Mouse (Mus musculus): ENCODE data around the gene Zfp629. TPM values are rescaled to one million over a fixed set of nuclear protein-coding genes. Genes with fewer than 3 reads are reported as not detected.

The Zfp629 gene
- polyA plus RNA-seq, 1 experiment from 2014 or later: 9.8 TPM

- Histone ChIP-seq H3K27ac (ENCODE audit: low read depth, low read length) (peak overlapping the region; percentile 67), H3K9ac (ENCODE audit: low read depth, low read length) (peak overlapping the region; percentile 80), H3K9me3 (ENCODE audit: control insufficient read depth, low read length) (no peaks in the 10 kb centered on the region), H3K4me3 (ENCODE audit: low read depth, low read length) (peak overlapping the region; percentile 90), H3K4me1 (replicated peaks; ENCODE audit: control insufficient read depth, insufficient read depth, low read length) (peaks cover 10% of the 10 kb centered on the region), H3K36me3 (ENCODE audit: control insufficient read depth, insufficient read depth, low read length) (peaks cover 6% of the 10 kb centered on the region; the same call in 1 of the 2 replicates), H3K4me2 (peak overlapping the region; percentile 84), H3K27me3 (replicated peaks; ENCODE audit: control insufficient read depth, insufficient read depth, low read length) (no peaks in the 10 kb centered on the region)
- DNase-seq (ENCODE audit: low spot score) (no peak), ATAC-seq (replicated peaks; ENCODE audit: low FRiP score) (peak; percentile 58)
- WGBS: 1% methylated on average over 27 of the region's 28 CpGs
These were observed 42.0 kb downstream of the Zfp629 start for GRCm38 (mm10) chr7:127573503-127574008.

GRCm38 (mm10) chr7:127572895-127573471 is 42.6 kb downstream of the Zfp629 start, which contains the start of gene Phkg2:
Gene Phkg2 (plus strand): TSS chr7:127573340.
- ATAC-seq (replicated peaks; ENCODE audit: low FRiP score) (peak; percentile 99), DNase-seq (ENCODE audit: low spot score) (peak; percentile 83)
- WGBS: under 1% methylated on average over 17 of the region's 17 CpGs
- peak within 1 kb of the TSS; percentile 84 for H3K4me2 ChIP-seq
- H3K9ac ChIP-seq (ENCODE audit: low read depth, low read length): peak within 1 kb of the TSS; percentile 80
- peaks cover 6% of the 10 kb centered on the region; the same call in 1 of the 2 replicates for H3K36me3 ChIP-seq (ENCODE audit: control insufficient read depth, insufficient read depth, low read length)
- no peaks in the 10 kb centered on the region for H3K27me3 ChIP-seq (replicated peaks; ENCODE audit: control insufficient read depth, insufficient read depth, low read length)
- peak within 1 kb of the TSS; percentile 90 for H3K4me3 ChIP-seq (ENCODE audit: low read depth, low read length)
- no peaks in the 10 kb centered on the region for H3K9me3 ChIP-seq (ENCODE audit: control insufficient read depth, low read length)
- peaks cover 10% of the 10 kb centered on the region for H3K4me1 ChIP-seq (replicated peaks; ENCODE audit: control insufficient read depth, insufficient read depth, low read length)
- H3K27ac ChIP-seq (ENCODE audit: low read depth, low read length): peak within 1 kb of the TSS; percentile 67

GRCm38 (mm10) chr7:127564381-127565150 is 51.0 kb downstream of the Zfp629 start:
- H3K4me2 ChIP-seq: no peak overlapping the region
- no peaks in the 10 kb centered on the region for H3K4me1 ChIP-seq (replicated peaks; ENCODE audit: control insufficient read depth, insufficient read depth, low read length)
- no peak overlapping the region for H3K27ac ChIP-seq (ENCODE audit: low read depth, low read length)
- peaks cover 38% of the 10 kb centered on the region for H3K36me3 ChIP-seq (ENCODE audit: control insufficient read depth, insufficient read depth, low read length)
- no peaks in the 10 kb centered on the region for H3K9me3 ChIP-seq (ENCODE audit: control insufficient read depth, low read length)
- H3K4me3 ChIP-seq (ENCODE audit: low read depth, low read length): no peak overlapping the region
- 90% methylated on average over 6 of the region's 6 CpGs for WGBS
- ATAC-seq (replicated peaks; ENCODE audit: low FRiP score): no peak
- no peak for DNase-seq (ENCODE audit: low spot score)
- H3K9ac ChIP-seq (ENCODE audit: low read depth, low read length): no peak overlapping the region
- no peaks in the 10 kb centered on the region for H3K27me3 ChIP-seq (replicated peaks; ENCODE audit: control insufficient read depth, insufficient read depth, low read length)

- no peak for ATAC-seq (replicated peaks; ENCODE audit: low FRiP score)
- Histone ChIP-seq H3K36me3 (ENCODE audit: control insufficient read depth, insufficient read depth, low read length) (peaks cover 57% of the 10 kb centered on the region), H3K4me2 (no peak within 1 kb of the TSS), H3K27me3 (replicated peaks; ENCODE audit: control insufficient read depth, insufficient read depth, low read length) (no peaks in the 10 kb centered on the region), H3K27ac (ENCODE audit: low read depth, low read length) (no peak within 1 kb of the TSS), H3K9me3 (ENCODE audit: control insufficient read depth, low read length) (no peaks in the 10 kb centered on the region), H3K4me1 (replicated peaks; ENCODE audit: control insufficient read depth, insufficient read depth, low read length) (no peaks in the 10 kb centered on the region), H3K4me3 (ENCODE audit: low read depth, low read length) (no peak within 1 kb of the TSS), H3K9ac (ENCODE audit: low read depth, low read length) (no peak within 1 kb of the TSS)
- DNase-seq (ENCODE audit: low spot score): no peak
- WGBS: 85% methylated on average over 5 of the region's 5 CpGs
These were observed 54.2 kb downstream of the Zfp629 start, which contains the start of gene Tmem265 for GRCm38 (mm10) chr7:127561340-127561858. Gene Tmem265 (plus strand): TSS chr7:127561390.

GRCm38 (mm10) chr7:127560580-127560979 is 55.0 kb downstream of the Zfp629 start:
- Histone ChIP-seq H3K9ac (ENCODE audit: low read depth, low read length) (no peak overlapping the region), H3K4me2 (no peak overlapping the region), H3K27ac (ENCODE audit: low read depth, low read length) (no peak overlapping the region), H3K36me3 (ENCODE audit: control insufficient read depth, insufficient read depth, low read length) (peaks cover 58% of the 10 kb centered on the region), H3K4me3 (ENCODE audit: low read depth, low read length) (no peak overlapping the region), H3K9me3 (ENCODE audit: control insufficient read depth, low read length) (no peaks in the 10 kb centered on the region), H3K27me3 (replicated peaks; ENCODE audit: control insufficient read depth, insufficient read depth, low read length) (no peaks in the 10 kb centered on the region), H3K4me1 (replicated peaks; ENCODE audit: control insufficient read depth, insufficient read depth, low read length) (no peaks in the 10 kb centered on the region)
- DNase-seq (ENCODE audit: low spot score): no peak
- no peak for ATAC-seq (replicated peaks; ENCODE audit: low FRiP score)
- 94% methylated on average over 11 of the region's 11 CpGs for WGBS

Other genes with a start within 250 kb of the Zfp629 start
- 4.9 and 5.8 TPM in 2 replicates for gene Zfp747, start 239.7 kb downstream of the Zfp629 start, polyA plus RNA-seq (2014; fragmentation: Nextera tagmentation; extraction: Ambion mirVana)
- 2.4 and 3.0 TPM in 2 replicates for gene 9130019O22Rik, start 228.6 kb downstream of the Zfp629 start, polyA plus RNA-seq (2014; fragmentation: Nextera tagmentation; extraction: Ambion mirVana)
- gene E430018J23Rik, start 222.2 kb downstream of the Zfp629 start, polyA plus RNA-seq (2014; fragmentation: Nextera tagmentation; extraction: Ambion mirVana): 3.3 and 4.2 TPM in 2 replicates
- gene Zfp764, start 209.0 kb downstream of the Zfp629 start, polyA plus RNA-seq (2014; fragmentation: Nextera tagmentation; extraction: Ambion mirVana): 4.6 and 4.8 TPM in 2 replicates
- 18.7 and 19.5 TPM in 2 replicates for gene Zfp688, start 193.7 kb downstream of the Zfp629 start, polyA plus RNA-seq (2014; fragmentation: Nextera tagmentation; extraction: Ambion mirVana)
- 4.5 and 5.3 TPM in 2 replicates for gene Zfp689, start 166.6 kb downstream of the Zfp629 start, polyA plus RNA-seq (2014; fragmentation: Nextera tagmentation; extraction: Ambion mirVana)
- gene Prr14, start 156.2 kb downstream of the Zfp629 start, polyA plus RNA-seq (2014; fragmentation: Nextera tagmentation; extraction: Ambion mirVana): 39.0 and 40.6 TPM in 2 replicates
- 8.9 and 12.4 TPM in 2 replicates for gene Fbrs, start 136.6 kb downstream of the Zfp629 start, polyA plus RNA-seq (2014; fragmentation: Nextera tagmentation; extraction: Ambion mirVana)
- 40.3 and 45.5 TPM in 2 replicates for gene Srcap, start 103.8 kb downstream of the Zfp629 start, polyA plus RNA-seq (2014; fragmentation: Nextera tagmentation; extraction: Ambion mirVana)
- 13.0 and 16.1 TPM in 2 replicates for gene Gm42715, start 96.2 kb downstream of the Zfp629 start, polyA plus RNA-seq (2014; fragmentation: Nextera tagmentation; extraction: Ambion mirVana)
- 6.9 and 11.1 TPM in 2 replicates for gene Tmem265, start 54.4 kb downstream of the Zfp629 start, polyA plus RNA-seq (2014; fragmentation: Nextera tagmentation; extraction: Ambion mirVana)
- 41.6 and 41.7 TPM in 2 replicates for gene Phkg2, start 42.5 kb downstream of the Zfp629 start, polyA plus RNA-seq (2014; fragmentation: Nextera tagmentation; extraction: Ambion mirVana)
- 5.4 and 6.2 TPM in 2 replicates for gene Ccdc189, start 27.2 kb downstream of the Zfp629 start, polyA plus RNA-seq (2014; fragmentation: Nextera tagmentation; extraction: Ambion mirVana)
- 44.1 and 49.0 TPM in 2 replicates for gene Rnf40, start 27.0 kb downstream of the Zfp629 start, polyA plus RNA-seq (2014; fragmentation: Nextera tagmentation; extraction: Ambion mirVana)
- 46.8 and 50.7 TPM in 2 replicates for gene Bcl7c, start 93.1 kb upstream of the Zfp629 start, polyA plus RNA-seq (2014; fragmentation: Nextera tagmentation; extraction: Ambion mirVana)
- 5.5 and 5.8 TPM in 2 replicates for gene Ctf1, start 96.9 kb upstream of the Zfp629 start, polyA plus RNA-seq (2014; fragmentation: Nextera tagmentation; extraction: Ambion mirVana)
- gene Ctf2, start 116.4 kb upstream of the Zfp629 start, polyA plus RNA-seq (2014; fragmentation: Nextera tagmentation; extraction: Ambion mirVana): 0.25 and 0.40 TPM in 2 replicates
- gene Fbxl19, start 128.7 kb upstream of the Zfp629 start, polyA plus RNA-seq (2014; fragmentation: Nextera tagmentation; extraction: Ambion mirVana): 3.1 and 3.7 TPM in 2 replicates
- gene Orai3, start 154.0 kb upstream of the Zfp629 start, polyA plus RNA-seq (2014; fragmentation: Nextera tagmentation; extraction: Ambion mirVana): 22.0 and 23.7 TPM in 2 replicates
- 24.2 and 26.0 TPM in 2 replicates for gene Setd1a, start 160.9 kb upstream of the Zfp629 start, polyA plus RNA-seq (2014; fragmentation: Nextera tagmentation; extraction: Ambion mirVana)
- gene Gm49388, start 169.8 kb upstream of the Zfp629 start, polyA plus RNA-seq (2014; fragmentation: Nextera tagmentation; extraction: Ambion mirVana): not detected in 2 replicates
- 31.4 and 32.4 TPM in 2 replicates for gene Hsd3b7, start 184.8 kb upstream of the Zfp629 start, polyA plus RNA-seq (2014; fragmentation: Nextera tagmentation; extraction: Ambion mirVana)
- gene Stx4a, start 208.5 kb upstream of the Zfp629 start, polyA plus RNA-seq (2014; fragmentation: Nextera tagmentation; extraction: Ambion mirVana): 16.1 and 19.4 TPM in 2 replicates
- gene Stx1b, start 208.8 kb upstream of the Zfp629 start, polyA plus RNA-seq (2014; fragmentation: Nextera tagmentation; extraction: Ambion mirVana): 1.5 and 1.9 TPM in 2 replicates